Mouse (Mus musculus) granulocyte monocyte progenitor cell, adult 5-6 weeks (primary cell): ENCODE results near the gene Tmem190. TPM values are rescaled to one million over a fixed set of nuclear protein-coding genes. Genes with fewer than 3 reads are reported as not detected.
A peak's percentile ranks its signal among the peaks of the same experiment; 100 is the strongest.
"Not testable (repeated sequence)": the region's sequence is repeated elsewhere in the genome, so short reads cannot be mapped to it uniquely, and the experiment has no call there.

ENCODE experiments used
- ATAC-seq: replicated peaks from 2 replicates; pipeline ENCODE4 v1.8.0; 2016; ENCODE audit warnings: mild to moderate bottlenecking, moderate TSS enrichment, inconsistent platforms; ENCODE audit not compliant: poor library complexity, severe bottlenecking
- total RNA-seq, 2 experiments: library from RNA; stranded (forward) in 1 of 2; stranded (reverse) in 1 of 2; fragments of 200-712, 200-1000 nt in 1 of 2; fragments of >200 nt in 1 of 2; fragmentation: Nextera tagmentation in 1 of 2; gene quantifications; 2 replicates each; pipeline ENCODE4 v1.2.3; 2014 to 2017

Tmem190 gene
- total RNA-seq, 2 experiments from 2014 or later = not detected

GRCm38 (mm10) chr7:4811842-4812302, 29.1 kb downstream of the Tmem190 start:
- ATAC-seq = no peak

GRCm38 (mm10) chr7:4812303-4813104, 29.8 kb downstream of the Tmem190 start, which contains the start of gene Ube2s:
Ube2s (minus strand) TSS chr7:4812590.
- ATAC-seq = peak; percentile 87

- no peak for ATAC-seq
Measured at GRCm38 (mm10) chr7:4813105-4813791, 30.5 kb downstream of the Tmem190 start.

GRCm38 (mm10) chr7:4816559-4816958, 33.8 kb downstream of the Tmem190 start:
- no peak for ATAC-seq

- ATAC-seq = not testable (repeated sequence)
Measured at GRCm38 (mm10) chr7:4820925-4821324, 38.2 kb downstream of the Tmem190 start.

GRCm38 (mm10) chr7:4821690-4822089, 39.0 kb downstream of the Tmem190 start:
- no peak for ATAC-seq

- ATAC-seq = no peak
Measured at GRCm38 (mm10) chr7:4822162-4822907, 39.6 kb downstream of the Tmem190 start.

GRCm38 (mm10) chr7:4825365-4825764, 42.6 kb downstream of the Tmem190 start:
- no peak for ATAC-seq

GRCm38 (mm10) chr7:4830476-4830875, 47.7 kb downstream of the Tmem190 start:
- no peak for ATAC-seq

Other genes starting within 250 kb of the Tmem190 start
- not detected in 2 replicates for gene Syt5, start 235.4 kb upstream of the Tmem190 start, total RNA-seq (2014; fragmentation: Nextera tagmentation)
- not detected in 2 replicates for gene Syt5, start 235.4 kb upstream of the Tmem190 start, total RNA-seq (2017)
- gene Ptprh, start 178.9 kb upstream of the Tmem190 start, total RNA-seq (2014; fragmentation: Nextera tagmentation) = not detected in 2 replicates
- not detected in 2 replicates for gene Ptprh, start 178.9 kb upstream of the Tmem190 start, total RNA-seq (2017)
- gene Tmem86b, start 151.5 kb upstream of the Tmem190 start, total RNA-seq (2014; fragmentation: Nextera tagmentation) = 24.5 and 28.0 TPM in 2 replicates
- 17.5 and 26.2 TPM in 2 replicates for gene Tmem86b, start 151.5 kb upstream of the Tmem190 start, total RNA-seq (2017)
- 134 and 148 TPM in 2 replicates for gene Ppp6r1, start 123.9 kb upstream of the Tmem190 start, total RNA-seq (2014; fragmentation: Nextera tagmentation)
- 142 and 146 TPM in 2 replicates for gene Ppp6r1, start 123.9 kb upstream of the Tmem190 start, total RNA-seq (2017)
- gene Hspbp1, start 97.9 kb upstream of the Tmem190 start, total RNA-seq (2014; fragmentation: Nextera tagmentation) = 29.3 and 30.7 TPM in 2 replicates
- gene Hspbp1, start 97.9 kb upstream of the Tmem190 start, total RNA-seq (2017) = 21.9 and 23.7 TPM in 2 replicates
- not detected in 2 replicates for gene Brsk1, start 92.3 kb upstream of the Tmem190 start, total RNA-seq (2014; fragmentation: Nextera tagmentation)
- not detected in 2 replicates for gene Brsk1, start 92.3 kb upstream of the Tmem190 start, total RNA-seq (2017)
- gene Tmem150b, start 57.7 kb upstream of the Tmem190 start, total RNA-seq (2014; fragmentation: Nextera tagmentation) = 32.7 and 33.4 TPM in 2 replicates
- gene Tmem150b, start 57.7 kb upstream of the Tmem190 start, total RNA-seq (2017) = 13.5 and 18.5 TPM in 2 replicates
- 62.7 and 107 TPM in 2 replicates for gene Kmt5c, start 42.8 kb upstream of the Tmem190 start, total RNA-seq (2014; fragmentation: Nextera tagmentation)
- 58.5 and 74.7 TPM in 2 replicates for gene Kmt5c, start 42.8 kb upstream of the Tmem190 start, total RNA-seq (2017)
- 50.3 and 69.2 TPM in 2 replicates for gene Cox6b2, start 29.8 kb upstream of the Tmem190 start, total RNA-seq (2014; fragmentation: Nextera tagmentation)
- gene Cox6b2, start 29.8 kb upstream of the Tmem190 start, total RNA-seq (2017) = 28.9 and 30.7 TPM in 2 replicates
- gene Fam71e2, start 11.6 kb upstream of the Tmem190 start, total RNA-seq (2014; fragmentation: Nextera tagmentation) = not detected in 2 replicates
- gene Fam71e2, start 11.6 kb upstream of the Tmem190 start, total RNA-seq (2017) = not detected in 2 replicates
- gene Il11, start 78 bp upstream of the Tmem190 start, total RNA-seq (2014; fragmentation: Nextera tagmentation) = not detected in 2 replicates
- gene Il11, start 78 bp upstream of the Tmem190 start, total RNA-seq (2017) = not detected in 2 replicates
- 3.2 and 6.2 TPM in 2 replicates for gene Tmem238, start 6.7 kb downstream of the Tmem190 start, total RNA-seq (2014; fragmentation: Nextera tagmentation)
- 4.6 and 7.6 TPM in 2 replicates for gene Tmem238, start 6.7 kb downstream of the Tmem190 start, total RNA-seq (2017)
- 1,827 and 2,944 TPM in 2 replicates for gene Rpl28, start 9.9 kb downstream of the Tmem190 start, total RNA-seq (2014; fragmentation: Nextera tagmentation)
- 828 and 1,139 TPM in 2 replicates for gene Rpl28, start 9.9 kb downstream of the Tmem190 start, total RNA-seq (2017)
- gene Ube2s, start 29.7 kb downstream of the Tmem190 start, total RNA-seq (2014; fragmentation: Nextera tagmentation) = 236 and 240 TPM in 2 replicates
- 230 and 245 TPM in 2 replicates for gene Ube2s, start 29.7 kb downstream of the Tmem190 start, total RNA-seq (2017)
- not detected in 2 replicates for gene Shisa7, start 61.8 kb downstream of the Tmem190 start, total RNA-seq (2014; fragmentation: Nextera tagmentation)
- gene Shisa7, start 61.8 kb downstream of the Tmem190 start, total RNA-seq (2017) = not detected in 2 replicates
- gene Isoc2b, start 87.3 kb downstream of the Tmem190 start, total RNA-seq (2014; fragmentation: Nextera tagmentation) = 11.8 and 13.2 TPM in 2 replicates
- 43.0 and 72.6 TPM in 2 replicates for gene Isoc2b, start 87.3 kb downstream of the Tmem190 start, total RNA-seq (2017)
- 5.3 and 7.9 TPM in 2 replicates for gene Isoc2a, start 94.2 kb downstream of the Tmem190 start, total RNA-seq (2014; fragmentation: Nextera tagmentation)
- 7.9 and 10.7 TPM in 2 replicates for gene Isoc2a, start 94.2 kb downstream of the Tmem190 start, total RNA-seq (2017)
- not detected in 2 replicates for gene Gm36210, start 123.6 kb downstream of the Tmem190 start, total RNA-seq (2014; fragmentation: Nextera tagmentation)
- not detected in 2 replicates for gene Gm36210, start 123.6 kb downstream of the Tmem190 start, total RNA-seq (2017)
- 4.6 and 7.7 TPM in 2 replicates for gene Zfp628, start 132.3 kb downstream of the Tmem190 start, total RNA-seq (2014; fragmentation: Nextera tagmentation)
- gene Zfp628, start 132.3 kb downstream of the Tmem190 start, total RNA-seq (2017) = 1.0 and 1.2 TPM in 2 replicates
- 1.4 TPM in 1 of 2 replicates, not detected in the other for gene Nat14, start 139.1 kb downstream of the Tmem190 start, total RNA-seq (2014; fragmentation: Nextera tagmentation)
- not detected in 2 replicates for gene Nat14, start 139.1 kb downstream of the Tmem190 start, total RNA-seq (2017)
- gene Ssc5d, start 142.8 kb downstream of the Tmem190 start, total RNA-seq (2014; fragmentation: Nextera tagmentation) = not detected in 2 replicates
- gene Ssc5d, start 142.8 kb downstream of the Tmem190 start, total RNA-seq (2017) = 0.05 TPM in 1 of 2 replicates, not detected in the other
- gene Sbk2, start 181.5 kb downstream of the Tmem190 start, total RNA-seq (2014; fragmentation: Nextera tagmentation) = not detected in 2 replicates
- gene Sbk2, start 181.5 kb downstream of the Tmem190 start, total RNA-seq (2017) = not detected in 2 replicates
- not detected in 2 replicates for gene Sbk3, start 188.2 kb downstream of the Tmem190 start, total RNA-seq (2014; fragmentation: Nextera tagmentation)
- gene Sbk3, start 188.2 kb downstream of the Tmem190 start, total RNA-seq (2017) = not detected in 2 replicates
- gene Zfp579, start 213.2 kb downstream of the Tmem190 start, total RNA-seq (2014; fragmentation: Nextera tagmentation) = 10.0 and 14.1 TPM in 2 replicates
- 2.3 and 11.2 TPM in 2 replicates for gene Zfp579, start 213.2 kb downstream of the Tmem190 start, total RNA-seq (2017)
- gene Zfp524, start 231.5 kb downstream of the Tmem190 start, total RNA-seq (2014; fragmentation: Nextera tagmentation) = 23.3 and 30.7 TPM in 2 replicates
- 8.5 and 9.3 TPM in 2 replicates for gene Zfp524, start 231.5 kb downstream of the Tmem190 start, total RNA-seq (2017)
- 27.4 and 33.9 TPM in 2 replicates for gene Fiz1, start 231.8 kb downstream of the Tmem190 start, total RNA-seq (2014; fragmentation: Nextera tagmentation)
- 15.6 and 23.4 TPM in 2 replicates for gene Fiz1, start 231.8 kb downstream of the Tmem190 start, total RNA-seq (2017)
- gene Gm44973, start 232.6 kb downstream of the Tmem190 start, total RNA-seq (2014; fragmentation: Nextera tagmentation) = not detected in 2 replicates
- 7.5 TPM in 1 of 2 replicates, not detected in the other for gene Gm44973, start 232.6 kb downstream of the Tmem190 start, total RNA-seq (2017)
- 15.2 and 18.2 TPM in 2 replicates for gene Zfp865, start 237.4 kb downstream of the Tmem190 start, total RNA-seq (2014; fragmentation: Nextera tagmentation)
- gene Zfp865, start 237.4 kb downstream of the Tmem190 start, total RNA-seq (2017) = 8.4 and 11.2 TPM in 2 replicates
- 1.8 TPM in 1 of 2 replicates, not detected in the other for gene Ccdc106, start 237.6 kb downstream of the Tmem190 start, total RNA-seq (2014; fragmentation: Nextera tagmentation)
- not detected in 2 replicates for gene Ccdc106, start 237.6 kb downstream of the Tmem190 start, total RNA-seq (2017)